Mouse (Mus musculus) right cerebral cortex, postnatal 14 days (tissue): ENCODE data around the gene Apc2.
"Not testable (repeated sequence)": the region's sequence is repeated elsewhere in the genome, so short reads cannot be mapped to it uniquely, and the experiment has no call there.

Source experiments
- DNase-seq: peaks from one replicate; pipeline ENCODE4 v3.0.0; 2022

Apc2 gene

GRCm38 (mm10) chr10:80344131-80344661 lies 48.4 kb downstream of the Apc2 start:
- no peak for DNase-seq

GRCm38 (mm10) chr10:80345122-80345521 lies 49.3 kb downstream of the Apc2 start:
- no peak for DNase-seq

DNA sequence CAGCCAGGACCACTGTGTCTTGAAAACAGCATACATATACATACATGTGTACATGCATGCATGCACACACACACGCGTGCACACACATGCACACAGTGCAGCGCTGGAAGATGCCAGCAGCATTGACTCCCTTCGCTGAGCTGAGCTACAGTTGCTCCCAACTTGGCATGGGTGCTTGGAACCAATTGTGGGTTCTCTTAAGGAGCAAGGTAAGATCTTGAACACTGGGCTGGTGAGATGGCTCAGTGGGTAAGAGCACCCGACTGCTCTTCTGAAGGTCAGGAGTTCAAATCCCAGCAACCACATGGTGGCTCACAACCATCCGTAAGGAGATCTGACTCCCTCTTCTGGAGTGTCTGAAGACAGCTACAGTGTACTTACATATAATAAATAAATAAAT lies 50.2 kb downstream of the Apc2 start:
- not testable (repeated sequence) for DNase-seq

- no peak for DNase-seq
These were observed 51.8 kb downstream of the Apc2 start for GRCm38 (mm10) chr10:80347514-80347967.

DNA sequence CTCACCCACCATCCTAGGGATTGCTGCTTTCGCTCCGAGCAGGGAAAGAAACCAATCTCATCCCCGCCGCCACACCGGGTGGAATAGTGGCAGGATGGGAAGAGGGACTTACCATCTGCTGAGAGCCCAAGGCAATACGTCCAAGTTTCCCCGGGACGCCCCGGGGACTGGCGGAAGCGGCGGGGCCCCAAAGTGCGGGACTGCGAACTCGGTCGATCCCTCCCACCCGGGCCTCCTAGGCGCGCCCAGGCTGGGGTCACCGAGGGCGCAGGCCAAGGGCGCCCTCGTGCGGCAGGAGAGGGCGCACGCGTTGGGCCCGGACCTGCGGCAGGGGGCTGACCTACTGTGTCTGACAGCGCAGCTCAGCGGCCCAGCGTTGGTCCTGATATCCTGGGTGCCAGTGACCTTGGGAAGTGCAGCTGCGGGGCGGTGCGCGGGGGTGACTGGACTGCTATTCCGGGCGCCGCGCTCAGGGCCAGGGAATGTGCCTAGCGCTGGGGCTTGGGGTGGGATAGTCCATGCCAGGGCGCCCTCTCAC lies 52.5 kb downstream of the Apc2 start, which contains the start of gene Adamtsl5:
TSS of gene Adamtsl5 (minus strand) at position 169 of the 538 bp plus-strand sequence.
- DNase-seq: no peak

- no peak for DNase-seq
These were observed 53.2 kb downstream of the Apc2 start for GRCm38 (mm10) chr10:80348981-80349380.

GRCm38 (mm10) chr10:80350292-80350691 lies 54.5 kb downstream of the Apc2 start:
- peak; percentile 86 for DNase-seq

GRCm38 (mm10) chr10:80351896-80352295 lies 56.1 kb downstream of the Apc2 start:
- DNase-seq: no peak

GRCm38 (mm10) chr10:80352727-80353126 lies 57.0 kb downstream of the Apc2 start:
- no peak for DNase-seq

- no peak for DNase-seq
These were observed 59.7 kb downstream of the Apc2 start for GRCm38 (mm10) chr10:80355431-80355830.

DNA sequence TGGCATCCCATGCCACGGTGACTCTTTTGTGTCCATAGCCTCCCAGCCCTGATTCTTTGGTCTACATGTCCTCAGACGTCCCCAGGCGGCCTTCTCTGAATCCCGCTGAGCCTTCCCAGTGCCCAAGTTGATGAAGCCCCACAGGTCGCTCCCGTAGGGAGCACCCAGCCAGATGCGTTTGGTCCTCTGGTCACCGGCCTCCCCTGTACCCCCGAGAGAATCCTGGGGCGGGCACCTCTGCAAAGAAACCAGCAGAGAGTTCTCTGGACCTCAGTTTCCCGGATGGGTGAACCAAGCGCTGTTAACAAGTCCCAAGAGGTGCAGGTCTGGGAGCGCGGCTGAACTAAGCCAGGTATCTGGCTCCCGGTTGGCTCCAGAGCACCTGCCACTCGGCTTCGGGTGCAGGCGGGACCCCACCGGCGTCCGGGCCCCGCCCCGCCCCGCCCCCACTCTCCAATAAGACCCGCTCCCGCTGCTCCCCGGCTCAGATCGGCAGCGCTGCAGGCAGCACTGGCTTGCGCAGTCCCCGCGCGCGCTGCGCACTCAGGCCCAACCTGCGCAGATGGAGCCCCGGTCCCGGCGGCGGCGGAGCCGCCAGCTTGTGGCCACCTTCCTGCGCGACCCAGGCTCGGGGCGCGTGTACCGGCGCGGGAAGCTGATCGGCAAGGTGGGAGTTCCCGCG lies 60.4 kb downstream of the Apc2 start, which contains the start of gene Plk5:
TSS of gene Plk5 (plus strand) at position 459 of the 682 bp plus-strand sequence.
- DNase-seq: no peak

- DNase-seq: no peak
These were observed 61.0 kb downstream of the Apc2 start for GRCm38 (mm10) chr10:80356737-80357136.

GRCm38 (mm10) chr10:80357336-80357735 lies 61.6 kb downstream of the Apc2 start:
- DNase-seq: no peak

- DNase-seq: no peak
These were observed 62.3 kb downstream of the Apc2 start for GRCm38 (mm10) chr10:80357994-80358639.

GRCm38 (mm10) chr10:80363734-80364133 lies 68.0 kb downstream of the Apc2 start:
- no peak for DNase-seq

- no peak for DNase-seq
These were observed 70.0 kb downstream of the Apc2 start for GRCm38 (mm10) chr10:80365736-80366135.
